Mouse (Mus musculus): ENCODE measurements around the gene Bpifb5. TPM values are rescaled to one million over a fixed set of nuclear protein-coding genes. Genes with fewer than 3 reads are reported as not detected.
"Not testable (repeated sequence)": the region's sequence is repeated elsewhere in the genome, so short reads cannot be mapped to it uniquely, and the experiment has no call there.

Gene Bpifb5
- polyA plus RNA-seq, 1 experiment from 2014 or later: not detected

DNA sequence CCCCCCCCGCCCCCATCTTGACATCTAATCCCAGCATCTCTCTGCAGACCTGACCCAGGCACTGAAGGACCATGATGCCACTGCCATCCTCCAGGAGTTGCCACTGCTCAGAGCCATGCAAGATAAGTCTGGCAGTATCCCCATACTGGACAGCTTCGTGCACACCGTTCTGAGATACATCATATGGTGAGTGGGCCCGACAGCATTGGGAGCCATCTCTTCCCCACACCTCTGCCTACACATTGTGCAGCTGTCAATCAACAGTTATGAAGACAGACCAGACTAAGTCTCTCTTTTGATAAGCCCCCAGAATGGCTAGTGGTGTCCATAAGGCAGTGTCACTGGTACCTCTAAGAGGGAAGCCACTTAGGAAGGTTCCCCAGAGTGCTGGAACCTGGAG is 18.9 kb upstream of the Bpifb5 start:
- Histone ChIP-seq H3K27ac (replicated peaks) (no peak overlapping the region), H3K4me1 (no peaks in the 10 kb centered on the region), H3K4me3 (no peak overlapping the region), H3K4me2 (replicated peaks) (no peak overlapping the region), H3K27me3 (no peaks in the 10 kb centered on the region; the same call in 1 of the 2 replicates), H3K9ac (replicated peaks) (no peak overlapping the region), H3K36me3 (no peaks in the 10 kb centered on the region), H3K9me3 (no peaks in the 10 kb centered on the region)
- ATAC-seq (ENCODE audit: low FRiP score, low read depth): no peak
- WGBS: 90% methylated on average over 4 of the region's 4 CpGs

DNA sequence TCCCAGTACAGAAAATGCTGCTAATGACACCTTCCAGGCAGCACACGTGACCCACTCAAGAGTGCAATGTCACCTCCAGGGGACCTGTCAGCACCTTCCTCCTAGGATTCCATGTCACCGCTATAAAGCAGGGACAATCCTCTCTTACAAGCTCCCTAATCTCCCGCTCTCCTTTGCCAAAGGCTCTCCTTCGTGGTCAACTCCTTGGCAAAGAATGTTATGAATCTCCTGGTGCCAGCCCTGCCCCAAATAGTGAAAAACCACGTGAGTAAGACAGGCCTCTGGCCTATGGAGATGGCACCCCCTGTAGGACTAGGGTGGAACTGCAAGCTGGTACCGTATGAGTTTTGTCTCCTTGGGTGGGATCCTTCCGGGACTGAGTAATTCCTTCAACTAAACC is 16.6 kb upstream of the Bpifb5 start:
- H3K27ac ChIP-seq (replicated peaks): no peak overlapping the region
- H3K9me3 ChIP-seq: no peaks in the 10 kb centered on the region
- no peaks in the 10 kb centered on the region; the same call in 1 of the 2 replicates for H3K27me3 ChIP-seq
- no peak overlapping the region for H3K4me2 ChIP-seq (replicated peaks)
- 64% methylated on average over 7 of the region's 7 CpGs for WGBS
- H3K4me1 ChIP-seq: no peaks in the 10 kb centered on the region
- H3K4me3 ChIP-seq: no peak overlapping the region
- H3K36me3 ChIP-seq: no peaks in the 10 kb centered on the region
- no peak overlapping the region for H3K9ac ChIP-seq (replicated peaks)
- ATAC-seq (ENCODE audit: low FRiP score, low read depth): no peak

DNA sequence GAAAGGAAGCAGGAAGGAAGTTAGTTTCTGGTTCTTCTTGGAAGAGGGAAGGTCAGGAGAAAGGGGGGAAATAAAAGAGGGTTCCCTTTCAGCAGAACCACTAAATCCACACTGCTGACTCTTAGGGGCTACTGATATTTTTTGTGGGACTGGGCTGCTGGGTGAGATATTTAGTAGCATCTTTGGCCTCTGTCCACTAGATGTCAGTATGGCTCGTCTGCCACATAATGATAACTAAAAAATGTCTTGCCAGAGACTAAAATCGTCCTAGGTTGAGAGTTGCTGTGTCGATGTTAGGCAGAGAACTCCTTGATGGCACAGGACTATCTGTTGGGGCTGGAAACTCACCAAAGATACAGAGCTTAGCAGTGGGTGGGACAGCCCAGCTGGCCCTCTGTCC is 14.4 kb upstream of the Bpifb5 start:
- no peak overlapping the region for H3K9ac ChIP-seq (replicated peaks)
- no peaks in the 10 kb centered on the region for H3K36me3 ChIP-seq
- no peak for ATAC-seq (ENCODE audit: low FRiP score, low read depth)
- no peak overlapping the region for H3K4me2 ChIP-seq (replicated peaks)
- H3K9me3 ChIP-seq: no peaks in the 10 kb centered on the region
- no peak overlapping the region for H3K4me3 ChIP-seq
- H3K27me3 ChIP-seq: no peaks in the 10 kb centered on the region; the same call in 1 of the 2 replicates
- H3K4me1 ChIP-seq: no peaks in the 10 kb centered on the region
- no peak overlapping the region for H3K27ac ChIP-seq (replicated peaks)
- WGBS: 17% methylated on average over 3 of the region's 3 CpGs

DNA sequence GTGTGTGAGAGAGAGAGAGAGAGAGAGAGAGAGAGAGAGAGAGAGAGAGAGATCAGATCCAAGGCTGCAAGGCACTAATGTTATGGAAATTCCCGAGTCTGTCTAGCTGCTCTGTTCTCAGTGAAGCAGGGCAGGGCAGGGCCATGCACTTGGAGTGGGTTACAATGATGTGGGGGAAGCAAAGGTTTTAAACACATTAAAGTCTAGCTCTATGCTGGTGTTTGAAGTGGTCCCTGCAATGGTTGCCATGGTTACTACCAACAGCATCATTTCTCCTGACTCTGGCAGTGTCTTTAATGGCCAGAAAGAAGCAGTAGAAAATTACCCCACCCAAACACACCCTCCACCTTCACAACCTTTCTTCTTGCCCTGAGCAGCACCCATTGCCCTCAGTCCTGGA is 12.4 kb upstream of the Bpifb5 start:
- ATAC-seq (ENCODE audit: low FRiP score, low read depth): no peak
- Histone ChIP-seq H3K27me3 (no peaks in the 10 kb centered on the region; the same call in 1 of the 2 replicates), H3K4me3 (no peak overlapping the region), H3K9me3 (no peaks in the 10 kb centered on the region), H3K4me2 (replicated peaks) (no peak overlapping the region), H3K36me3 (no peaks in the 10 kb centered on the region), H3K4me1 (no peaks in the 10 kb centered on the region), H3K27ac (replicated peaks) (no peak overlapping the region), H3K9ac (replicated peaks) (no peak overlapping the region)
- WGBS: 36% methylated on average over 1 of the region's 1 CpGs

DNA sequence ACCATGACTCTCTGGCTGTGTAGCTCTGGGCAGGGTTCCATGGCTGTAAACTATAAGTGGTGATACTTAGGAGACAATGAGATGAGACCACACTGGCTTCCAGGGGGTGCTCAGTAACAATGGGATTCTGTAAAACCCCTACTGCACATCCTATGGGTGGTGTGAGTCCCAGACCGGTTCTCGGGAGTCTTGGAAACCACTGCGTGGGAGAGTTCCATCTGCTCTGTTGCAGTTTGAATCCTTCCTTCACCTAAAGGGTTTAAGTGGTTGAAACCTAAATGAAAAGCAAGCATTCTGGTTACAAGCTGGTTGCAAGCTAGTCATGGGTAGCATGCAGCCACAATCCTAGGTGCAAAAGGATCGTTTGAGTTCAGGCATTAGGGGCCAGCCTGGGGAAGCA is 11.7 kb upstream of the Bpifb5 start:
- Histone ChIP-seq H3K36me3 (no peaks in the 10 kb centered on the region), H3K27me3 (no peaks in the 10 kb centered on the region; the same call in 1 of the 2 replicates), H3K4me2 (replicated peaks) (no peak overlapping the region), H3K4me1 (no peaks in the 10 kb centered on the region), H3K9ac (replicated peaks) (no peak overlapping the region), H3K9me3 (no peaks in the 10 kb centered on the region), H3K4me3 (no peak overlapping the region), H3K27ac (replicated peaks) (no peak overlapping the region)
- ATAC-seq (ENCODE audit: low FRiP score, low read depth): no peak
- WGBS: 89% methylated on average over 4 of the region's 4 CpGs

DNA sequence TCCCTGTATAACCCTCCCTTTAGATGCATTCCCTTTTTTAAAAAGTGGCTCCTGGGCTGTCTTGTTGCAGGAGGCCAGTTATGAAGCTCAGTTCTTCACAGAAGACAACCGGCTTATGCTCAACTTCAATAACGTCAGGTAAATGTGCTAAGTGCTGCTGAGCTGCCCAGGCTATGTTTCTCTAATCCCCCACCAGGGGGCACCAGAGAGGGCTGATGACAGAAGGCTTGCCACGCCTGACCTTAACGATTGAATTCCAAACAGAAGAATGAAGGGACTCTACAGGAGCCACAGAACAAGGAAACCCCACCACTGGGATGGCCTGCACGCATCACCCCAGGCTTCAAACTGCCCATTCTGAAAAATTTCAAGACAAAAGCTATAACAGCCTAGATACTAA is 8.4 kb upstream of the Bpifb5 start:
- Histone ChIP-seq H3K36me3 (no peaks in the 10 kb centered on the region), H3K4me3 (no peak overlapping the region), H3K4me2 (replicated peaks) (no peak overlapping the region), H3K4me1 (no peaks in the 10 kb centered on the region), H3K27me3 (no peaks in the 10 kb centered on the region), H3K27ac (replicated peaks) (no peak overlapping the region), H3K9ac (replicated peaks) (no peak overlapping the region), H3K9me3 (no peaks in the 10 kb centered on the region)
- 8% methylated on average over 5 of the region's 5 CpGs for WGBS
- no peak for ATAC-seq (ENCODE audit: low FRiP score, low read depth)

DNA sequence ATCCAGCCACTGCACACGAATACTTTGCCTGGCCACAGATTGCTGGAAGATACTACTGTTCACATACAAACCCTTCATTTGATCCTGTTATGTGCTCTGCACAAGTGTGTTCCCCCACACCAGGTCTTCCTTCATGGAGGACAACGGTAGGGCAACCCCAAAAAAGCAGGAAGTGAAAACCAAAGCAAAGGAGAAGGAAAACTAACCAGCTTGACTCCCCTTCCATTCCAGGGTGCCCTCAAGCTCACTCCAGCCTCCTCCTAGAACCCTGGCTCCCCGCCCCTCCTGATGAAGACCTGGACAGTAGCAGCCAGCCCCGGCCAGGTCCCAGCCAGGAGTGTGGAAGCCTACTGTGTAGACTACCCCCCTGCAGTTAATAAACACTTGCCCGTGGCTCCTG is 3.6 kb upstream of the Bpifb5 start:
- H3K4me1 ChIP-seq: peaks cover 13% of the 10 kb centered on the region
- H3K9ac ChIP-seq (replicated peaks): no peak overlapping the region
- WGBS: 84% methylated on average over 5 of the region's 5 CpGs
- H3K4me3 ChIP-seq: no peak overlapping the region
- H3K36me3 ChIP-seq: no peaks in the 10 kb centered on the region
- no peak overlapping the region for H3K27ac ChIP-seq (replicated peaks)
- no peak for ATAC-seq (ENCODE audit: low FRiP score, low read depth)
- H3K4me2 ChIP-seq (replicated peaks): no peak overlapping the region
- no peaks in the 10 kb centered on the region for H3K9me3 ChIP-seq
- H3K27me3 ChIP-seq: no peaks in the 10 kb centered on the region

DNA sequence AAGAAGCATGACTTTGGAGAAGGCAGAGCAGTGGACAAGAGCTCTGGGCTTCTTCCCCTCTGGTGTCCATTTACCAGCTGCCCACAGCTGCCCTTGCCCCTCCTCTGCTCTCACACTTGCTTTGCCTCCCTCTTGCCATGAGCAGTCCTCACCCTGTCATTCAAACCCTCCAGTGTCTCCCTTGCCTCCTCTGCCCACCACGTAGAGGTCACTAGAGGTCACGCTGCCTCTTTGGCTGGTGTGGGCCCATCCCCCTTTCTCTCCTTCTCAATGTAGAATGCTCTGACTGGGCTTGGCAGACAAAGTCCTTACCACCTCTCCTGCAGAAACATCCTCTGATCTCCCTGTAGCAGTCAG is 353 bp downstream of the Bpifb5 start:
- H3K9me3 ChIP-seq: no peaks in the 10 kb centered on the region
- no peaks in the 10 kb centered on the region for H3K36me3 ChIP-seq
- no peaks in the 10 kb centered on the region for H3K27me3 ChIP-seq
- peaks cover 13% of the 10 kb centered on the region for H3K4me1 ChIP-seq
- no peak overlapping the region; the same call in 1 of the 2 replicates for H3K9ac ChIP-seq (replicated peaks)
- no peak overlapping the region for H3K27ac ChIP-seq (replicated peaks)
- ATAC-seq (ENCODE audit: low FRiP score, low read depth): no peak
- H3K4me2 ChIP-seq (replicated peaks): peak overlapping the region; percentile 10
- 4% methylated on average over 2 of the region's 2 CpGs for WGBS
- no peak overlapping the region for H3K4me3 ChIP-seq

DNA sequence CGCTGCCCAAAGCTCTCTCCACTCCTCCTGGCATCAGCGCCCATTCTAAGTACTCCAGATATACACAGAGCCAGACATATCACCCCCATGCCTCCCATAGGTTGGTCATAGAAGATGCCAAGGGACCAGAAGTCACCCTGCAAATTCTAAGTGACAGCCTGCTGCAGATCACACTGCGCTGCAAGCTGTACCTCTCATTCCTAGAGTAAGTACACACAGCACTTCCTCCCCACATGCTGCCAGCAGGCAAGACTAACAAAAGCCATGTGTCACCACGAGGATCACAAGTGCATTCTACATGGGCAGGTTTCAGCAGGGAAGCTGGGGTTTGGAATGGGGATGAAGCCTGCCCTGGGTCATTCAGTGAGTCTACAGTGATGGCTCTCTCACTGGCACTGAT is 3.4 kb downstream of the Bpifb5 start:
- WGBS: 81% methylated on average over 4 of the region's 4 CpGs
- Histone ChIP-seq H3K27me3 (no peaks in the 10 kb centered on the region), H3K9ac (replicated peaks) (no peak overlapping the region), H3K9me3 (no peaks in the 10 kb centered on the region), H3K27ac (replicated peaks) (no peak overlapping the region), H3K4me3 (no peak overlapping the region), H3K36me3 (no peaks in the 10 kb centered on the region), H3K4me1 (peaks cover 13% of the 10 kb centered on the region), H3K4me2 (replicated peaks) (no peak overlapping the region)
- no peak for ATAC-seq (ENCODE audit: low FRiP score, low read depth)

DNA sequence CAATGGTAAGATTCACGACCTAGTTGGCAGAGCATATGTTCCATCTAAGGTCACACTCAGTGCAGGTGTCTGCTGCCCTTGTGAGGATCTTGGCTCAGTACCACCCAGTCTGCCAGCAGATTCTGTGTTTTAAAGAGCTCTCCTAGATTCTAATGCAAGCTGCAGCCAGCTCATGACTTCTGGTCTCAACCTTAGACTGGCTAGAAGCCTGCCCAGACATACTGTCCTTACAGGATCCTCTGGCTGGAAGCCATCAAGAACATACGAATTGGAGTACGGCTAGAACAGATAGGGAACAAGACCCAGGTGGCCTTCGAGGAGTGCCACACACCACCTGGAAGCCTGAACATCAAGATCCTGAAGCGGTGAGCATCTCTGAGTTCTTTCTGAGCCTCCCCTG is 4.3 kb downstream of the Bpifb5 start:
- no peak overlapping the region for H3K4me3 ChIP-seq
- peaks cover 13% of the 10 kb centered on the region for H3K4me1 ChIP-seq
- no peaks in the 10 kb centered on the region for H3K9me3 ChIP-seq
- no peaks in the 10 kb centered on the region for H3K36me3 ChIP-seq
- no peak overlapping the region for H3K27ac ChIP-seq (replicated peaks)
- ATAC-seq (ENCODE audit: low FRiP score, low read depth): no peak
- no peak overlapping the region for H3K4me2 ChIP-seq (replicated peaks)
- WGBS: 87% methylated on average over 5 of the region's 5 CpGs
- no peaks in the 10 kb centered on the region for H3K27me3 ChIP-seq
- no peak overlapping the region for H3K9ac ChIP-seq (replicated peaks)

DNA sequence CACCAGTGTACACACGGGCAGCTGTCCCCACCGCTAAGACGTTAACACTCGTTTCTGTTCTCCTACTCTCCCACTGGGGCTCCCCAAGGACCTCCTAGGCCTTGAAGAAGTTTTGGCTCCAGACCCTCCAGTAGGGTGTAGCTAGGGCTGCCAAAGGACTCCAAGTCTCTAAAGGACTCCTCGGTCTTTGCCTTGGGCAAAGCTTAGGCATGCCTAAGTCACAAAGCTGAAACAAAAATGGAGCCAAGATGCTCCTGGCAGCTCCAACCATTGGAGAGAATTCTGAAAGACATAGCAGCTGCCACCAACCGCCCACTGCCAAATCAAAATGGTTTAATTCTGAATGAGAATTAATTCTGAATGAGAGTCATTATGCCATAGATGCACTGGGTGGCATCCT is 9.9 kb downstream of the Bpifb5 start:
- H3K4me1 ChIP-seq: no peaks in the 10 kb centered on the region
- no peaks in the 10 kb centered on the region for H3K27me3 ChIP-seq
- no peak overlapping the region for H3K4me2 ChIP-seq (replicated peaks)
- H3K36me3 ChIP-seq: no peaks in the 10 kb centered on the region
- H3K9me3 ChIP-seq: no peaks in the 10 kb centered on the region
- H3K4me3 ChIP-seq: no peak overlapping the region
- H3K9ac ChIP-seq (replicated peaks): no peak overlapping the region
- H3K27ac ChIP-seq (replicated peaks): no peak overlapping the region
- 90% methylated on average over 6 of the region's 6 CpGs for WGBS
- ATAC-seq (ENCODE audit: low FRiP score, low read depth): no peak

DNA sequence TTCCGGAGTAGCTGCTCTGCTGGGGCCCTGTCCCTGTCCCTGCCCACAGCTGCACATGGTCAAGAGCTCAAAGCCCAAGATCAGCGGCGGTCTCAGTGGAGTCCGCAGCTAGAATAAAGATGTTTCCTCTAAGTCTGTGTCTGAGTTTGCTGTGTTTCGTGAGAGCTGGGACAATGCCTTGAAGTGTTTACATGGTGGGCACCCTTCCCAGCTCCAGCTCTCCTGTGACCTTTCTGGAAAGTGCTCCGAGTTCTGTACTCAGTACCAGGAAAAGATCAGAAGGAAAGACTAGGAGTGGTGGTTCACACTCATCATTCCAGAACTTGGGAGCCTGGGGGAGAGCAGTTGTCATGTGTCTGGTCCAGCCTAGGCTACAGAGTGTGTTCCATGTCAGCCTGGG is 17.2 kb downstream of the Bpifb5 start:
- WGBS: 85% methylated on average over 6 of the region's 6 CpGs
- H3K27me3 ChIP-seq: no peaks in the 10 kb centered on the region
- no peak overlapping the region for H3K4me3 ChIP-seq
- H3K36me3 ChIP-seq: no peaks in the 10 kb centered on the region
- H3K9ac ChIP-seq (replicated peaks): no peak overlapping the region
- ATAC-seq (ENCODE audit: low FRiP score, low read depth): no peak
- H3K4me2 ChIP-seq (replicated peaks): no peak overlapping the region
- no peaks in the 10 kb centered on the region for H3K9me3 ChIP-seq
- no peaks in the 10 kb centered on the region for H3K4me1 ChIP-seq
- no peak overlapping the region for H3K27ac ChIP-seq (replicated peaks)

DNA sequence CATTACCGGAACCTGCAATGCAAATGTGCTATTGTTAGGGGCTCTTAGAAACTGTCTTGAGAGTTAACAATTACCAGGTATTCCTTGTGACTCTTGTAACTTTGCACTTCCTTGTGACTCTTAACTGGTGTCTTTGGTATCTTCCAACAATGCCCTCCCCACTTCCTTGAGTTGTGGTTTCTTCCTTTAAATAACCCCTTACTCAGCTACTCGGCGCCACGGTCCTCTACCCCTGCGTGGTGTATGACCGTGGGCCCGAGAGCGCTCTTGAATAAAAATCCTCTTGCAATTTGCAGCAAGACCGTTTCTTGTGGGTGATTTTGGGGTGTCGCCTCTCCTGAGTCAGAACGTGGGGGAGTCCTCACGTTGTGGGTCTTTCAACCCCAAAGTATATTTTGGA is 19.2 kb downstream of the Bpifb5 start:
- H3K9me3 ChIP-seq; H3K4me2 ChIP-seq (replicated peaks); H3K27ac ChIP-seq (replicated peaks); H3K27me3 ChIP-seq; H3K9ac ChIP-seq (replicated peaks); H3K36me3 ChIP-seq; ATAC-seq (ENCODE audit: low FRiP score, low read depth); H3K4me3 ChIP-seq; H3K4me1 ChIP-seq: not testable (repeated sequence)
- WGBS: 95% methylated on average over 12 of the region's 12 CpGs
